ENCODE assay signal across 8 mouse cellular contexts in genomic region chr10:30089406-30089805, GRCm38 (mm10).
DNase-seq lines count a peak whose midpoint lies in the region; ATAC-seq lines count a peak whose summit lies in the region.

No protein-coding gene starts in this region.

- H3K4me3 ChIP-seq in hindbrain, embryonic 16.5 days (ENCODE audit: low read length): no peak overlapping the region

- no peak overlapping the region for H3K27ac ChIP-seq in hindbrain, embryonic 16.5 days (ENCODE audit: low read depth, low read length)

- no peaks in the 10 kb centered on the region for H3K27me3 ChIP-seq in hindbrain, embryonic 16.5 days (replicated peaks; ENCODE audit: control insufficient read depth, insufficient read depth, low read length)

- WGBS in hindbrain, embryonic 16.5 days: 58% methylated on average over 7 of the region's 7 CpGs

- intact Hi-C loops in left cerebral cortex, postnatal 36 days (cut with DNase I): loop anchor here (10.0 kb wide), 1 partner anchor 555 kb away; the partner anchor contains the start of gene Rspo3

- DNase-seq in adrenal gland, adult 2 months: peak; percentile 40
- DNase-seq in adrenal gland, adult 18-20 months (ENCODE audit: low spot score in 2 of 2): no peak
- DNase-seq in urinary bladder, postnatal 14 days (ENCODE audit: low spot score): peak; percentile 3
- DNase-seq in urinary bladder, adult 2 months (ENCODE audit: low spot score): no peak
- DNase-seq in left cerebral cortex, postnatal 36 days (ENCODE audit: low spot score in 2 of 2): peak; percentile 27 to 36
- DNase-seq in cerebellum, postnatal 4 days (ENCODE audit: low spot score in 2 of 2): no peak
- no peak for DNase-seq in urinary bladder, postnatal 10 days (ENCODE audit: low spot score)

- peak; percentile 79 for ATAC-seq in hindbrain, embryonic 16.5 days

- H3K4me2 ChIP-seq in hindbrain, embryonic 16.5 days (ENCODE audit: low read length): no peak overlapping the region

- no peaks in the 10 kb centered on the region for H3K36me3 ChIP-seq in hindbrain, embryonic 16.5 days (ENCODE audit: control insufficient read depth, insufficient read depth, low read length)

- no peak overlapping the region for H3K9ac ChIP-seq in hindbrain, embryonic 16.5 days (ENCODE audit: low read depth, low read length)

- no peaks in the 10 kb centered on the region for H3K9me3 ChIP-seq in hindbrain, embryonic 16.5 days (ENCODE audit: control insufficient read depth, low read length)

- H3K4me1 ChIP-seq in hindbrain, embryonic 16.5 days (ENCODE audit: control insufficient read depth, insufficient read depth, low read depth, low read length): no peaks in the 10 kb centered on the region

Comparison
In these comparisons a context has a peak if more than half of its experiments do, and no peak if none do; other contexts are left out.
1. DNase-seq: peak in adrenal gland, adult 2 months (single experiment), urinary bladder, postnatal 14 days (single experiment) and left cerebral cortex, postnatal 36 days (2 of 2); none in adrenal gland, adult 18-20 months (0 of 2), urinary bladder, adult 2 months (single experiment), cerebellum, postnatal 4 days (0 of 2) and urinary bladder, postnatal 10 days (single experiment).